Mouse (Mus musculus): ENCODE data around the gene Jph4.

Gene Jph4

GRCm38 (mm10) chr14:55116425-55117200 lies at the start of gene Jph4:
Gene Jph4, minus strand, starts transcription at chr14:55116935.
- peak; percentile 89 for DNase-seq

GRCm38 (mm10) chr14:55164172-55164806 lies 47.6 kb upstream of the Jph4 start:
- DNase-seq: no peak

GRCm38 (mm10) chr14:55162168-55162567 lies 45.4 kb upstream of the Jph4 start:
- no peak for DNase-seq

- peak; percentile 92 to 94 for DNase-seq
These were observed 44.4 kb upstream of the Jph4 start for GRCm38 (mm10) chr14:55161098-55161634.

GRCm38 (mm10) chr14:55160251-55161071 lies 43.7 kb upstream of the Jph4 start:
- no peak for DNase-seq

- DNase-seq: no peak
These were observed 40.8 kb upstream of the Jph4 start for GRCm38 (mm10) chr14:55157322-55158065.

GRCm38 (mm10) chr14:55152951-55153481 lies 36.3 kb upstream of the Jph4 start:
- no peak for DNase-seq

GRCm38 (mm10) chr14:55152174-55152573 lies 35.4 kb upstream of the Jph4 start:
- DNase-seq: no peak

GRCm38 (mm10) chr14:55150985-55151384 lies 34.2 kb upstream of the Jph4 start:
- no peak for DNase-seq

- DNase-seq: no peak
These were observed 32.3 kb upstream of the Jph4 start for GRCm38 (mm10) chr14:55149041-55149440.

GRCm38 (mm10) chr14:55148363-55148915 lies 31.7 kb upstream of the Jph4 start:
- peak; percentile 85 to 89 for DNase-seq

- DNase-seq: no peak
These were observed 30.2 kb upstream of the Jph4 start for GRCm38 (mm10) chr14:55146829-55147401.

- no peak for DNase-seq
These were observed 29.6 kb upstream of the Jph4 start for GRCm38 (mm10) chr14:55146324-55146723.

- DNase-seq: no peak
These were observed 22.6 kb upstream of the Jph4 start for GRCm38 (mm10) chr14:55139313-55139712.

GRCm38 (mm10) chr14:55135676-55136075 lies 18.9 kb upstream of the Jph4 start:
- no peak for DNase-seq

GRCm38 (mm10) chr14:55126521-55126920 lies 9.8 kb upstream of the Jph4 start:
- peak in 1 of 2 experiments; percentile 6 for DNase-seq

- peak in 1 of 2 experiments; percentile 14 for DNase-seq
These were observed 9.0 kb upstream of the Jph4 start for GRCm38 (mm10) chr14:55125711-55126110.

GRCm38 (mm10) chr14:55122359-55122758 lies 5.6 kb upstream of the Jph4 start:
- DNase-seq: peak in 1 of 2 experiments; percentile 29

- peak; percentile 93 to 97 for DNase-seq
These were observed 5.2 kb upstream of the Jph4 start for GRCm38 (mm10) chr14:55121947-55122346.

GRCm38 (mm10) chr14:55119421-55120134 lies 2.8 kb upstream of the Jph4 start:
- peak; percentile 48 to 68 for DNase-seq

GRCm38 (mm10) chr14:55118852-55119251 lies 2.1 kb upstream of the Jph4 start:
- peak; percentile 89 to 95 for DNase-seq

Data from cerebellum, postnatal 25 days (tissue).